Mouse (Mus musculus) adrenal gland, postnatal 10 days (tissue): Measurements from ENCODE around the gene Rsbn1l. TPM values are rescaled to one million over a fixed set of nuclear protein-coding genes. Genes with fewer than 3 reads are reported as not detected.
A peak's percentile ranks its signal among the peaks of the same experiment; 100 is the strongest.

Source experiments
- DNase-seq: peaks from one replicate; pipeline ENCODE4 v3.0.0; 2021; ENCODE audit warnings: mixed read lengths
- long read RNA-seq, 2 experiments: library from polyadenylated mRNA; stranded (forward); transcript quantifications; one replicate each; pipeline ENCODE4 v2.0.0; 2021
- total RNA-seq, 2 experiments: library from RNA; stranded (reverse); gene quantifications; 2 replicates each; pipeline ENCODE4 v1.2.3; 2021

Rsbn1l gene
- total RNA-seq, result 10 to 100 TPM; 11.2 to 15.7 TPM
- long read RNA-seq, experiment 1, partial matches to known transcripts, result 12 of 16 reads
- long read RNA-seq, experiment 1, other reads (novel, unspliced or antisense), result 4 of 16 reads
- long read RNA-seq, experiment 2, full-length matches to known transcripts, result 2 of 6 reads
- long read RNA-seq, experiment 2, partial matches to known transcripts, result 1 of 6 reads
- long read RNA-seq, experiment 2, other reads (novel, unspliced or antisense), result 3 of 6 reads

GRCm38 (mm10) chr5:20956298-20956697, at the start of gene Rsbn1l:
TSS of gene Rsbn1l (minus strand) at chr5:20956398.
- no peak for DNase-seq

GRCm38 (mm10) chr5:21002723-21003122, 46.5 kb upstream of the Rsbn1l start:
- no peak for DNase-seq

- DNase-seq, result no peak
Observed at GRCm38 (mm10) chr5:21001622-21002315, 45.6 kb upstream of the Rsbn1l start.

- DNase-seq, result no peak
Observed at GRCm38 (mm10) chr5:20998427-20998826, 42.2 kb upstream of the Rsbn1l start.

DNA sequence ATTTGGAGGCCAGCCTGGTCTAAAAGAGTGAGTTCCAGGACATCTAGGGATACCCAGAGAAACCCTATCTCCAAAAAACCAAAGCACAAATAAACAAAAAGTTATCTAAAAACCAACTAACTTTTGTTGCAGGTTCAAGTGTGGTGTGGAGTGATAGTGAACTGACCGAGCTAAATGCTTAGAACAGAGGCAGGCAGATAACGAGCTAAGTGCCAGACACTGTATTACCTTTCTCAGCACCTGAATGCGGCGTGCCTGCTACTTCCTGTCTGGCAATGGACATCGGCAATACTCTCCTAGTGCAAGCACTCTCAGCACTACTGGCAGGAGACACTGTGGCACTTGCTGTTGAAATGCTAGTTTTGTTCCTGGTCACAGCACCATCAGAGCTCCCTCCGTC, 41.4 kb upstream of the Rsbn1l start:
- no peak for DNase-seq

DNA sequence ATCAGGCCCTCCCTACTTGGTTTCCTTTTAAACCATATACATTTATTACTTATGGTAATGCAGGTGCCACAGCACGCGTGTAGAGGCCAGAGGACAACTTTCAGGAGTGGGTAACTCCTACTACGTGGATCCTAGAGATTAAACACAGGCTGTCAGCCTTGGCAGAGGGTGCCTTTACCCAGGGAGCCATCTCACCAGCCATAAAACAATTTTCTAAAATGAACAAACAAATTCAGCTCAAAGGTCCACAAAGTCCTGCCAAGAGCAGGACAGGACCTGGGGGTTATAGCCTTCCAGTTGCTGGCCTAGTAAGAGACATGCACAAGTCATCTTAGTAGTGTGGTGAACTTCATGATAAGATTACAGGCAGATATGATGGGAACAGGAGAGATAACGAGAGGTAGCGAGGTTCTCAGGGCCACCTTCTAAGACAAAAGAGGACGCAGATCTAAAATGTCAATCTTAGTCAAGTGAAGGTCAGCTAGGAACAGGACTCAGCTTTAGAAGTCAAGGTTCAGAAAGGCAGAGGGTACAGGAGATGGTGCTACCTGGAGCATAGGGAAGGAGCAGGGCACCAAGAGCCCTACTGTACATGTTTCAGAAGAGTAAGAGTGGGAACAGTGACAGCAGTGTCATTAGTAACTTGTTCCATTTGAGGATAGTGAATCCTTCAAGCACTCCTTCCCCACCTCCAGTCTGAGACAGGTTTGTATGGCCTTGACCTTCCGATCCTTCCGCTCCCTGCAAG, 34.0 kb upstream of the Rsbn1l start:
- DNase-seq, result no peak

DNA sequence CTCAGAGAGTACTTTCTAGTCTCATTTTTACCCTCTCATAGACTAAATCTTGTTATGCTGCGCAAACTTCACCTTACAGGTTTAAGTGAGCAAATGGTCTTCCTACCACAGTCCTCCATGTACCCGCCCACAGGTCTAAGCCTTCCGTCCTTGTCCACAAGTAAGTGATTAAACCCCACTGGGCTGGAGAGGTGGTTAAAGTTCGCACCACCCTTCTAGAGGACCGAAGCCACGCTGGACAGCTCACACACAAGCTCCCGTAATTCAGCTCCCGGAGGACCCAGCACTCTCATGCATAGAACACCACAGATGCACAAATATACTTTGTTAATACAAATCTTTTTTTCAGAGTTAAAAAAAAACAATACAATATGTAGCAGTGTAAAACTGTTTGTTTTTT, 30.1 kb upstream of the Rsbn1l start:
- no peak for DNase-seq

DNA sequence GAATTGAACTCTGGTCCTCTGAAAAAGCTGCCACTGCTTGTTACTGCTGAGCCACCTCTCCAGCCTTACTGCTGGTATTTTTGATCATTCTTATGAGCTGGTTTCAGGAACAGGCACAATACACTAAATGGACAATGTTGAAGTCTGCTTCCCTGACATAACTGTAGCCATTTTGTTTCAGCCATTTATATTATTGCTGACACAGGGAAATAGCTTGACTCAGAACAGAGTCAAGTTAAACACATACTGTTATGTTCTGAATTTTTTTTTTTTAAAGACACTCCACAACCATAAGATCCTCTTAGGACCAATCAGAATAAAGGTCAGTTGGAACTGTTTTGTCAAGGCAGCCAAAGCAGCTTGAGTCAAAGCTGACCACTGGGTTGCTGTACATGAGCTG, 27.3 kb upstream of the Rsbn1l start:
- DNase-seq, result no peak

DNA sequence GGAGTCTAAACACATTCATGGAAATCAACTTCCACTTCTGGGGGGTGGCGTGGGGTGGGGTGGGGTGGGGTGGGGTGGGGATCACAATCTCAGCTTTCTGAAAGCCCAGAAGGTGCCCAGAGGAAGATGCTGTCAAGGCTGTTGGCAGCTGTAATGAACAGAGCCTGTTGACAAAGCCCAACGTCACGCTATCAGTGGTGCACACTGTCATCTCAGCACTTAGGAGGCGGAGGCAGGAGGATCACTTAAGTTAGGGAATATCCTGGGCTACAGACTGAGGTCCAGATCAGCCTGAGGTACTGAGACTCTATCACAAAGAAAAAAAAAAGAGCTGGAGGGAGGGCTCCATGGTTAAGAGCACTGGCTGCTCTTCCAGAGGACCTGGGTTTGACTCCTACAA, 18.5 kb upstream of the Rsbn1l start:
- DNase-seq, result no peak

GRCm38 (mm10) chr5:20973999-20974398, 17.8 kb upstream of the Rsbn1l start:
- no peak for DNase-seq

DNA sequence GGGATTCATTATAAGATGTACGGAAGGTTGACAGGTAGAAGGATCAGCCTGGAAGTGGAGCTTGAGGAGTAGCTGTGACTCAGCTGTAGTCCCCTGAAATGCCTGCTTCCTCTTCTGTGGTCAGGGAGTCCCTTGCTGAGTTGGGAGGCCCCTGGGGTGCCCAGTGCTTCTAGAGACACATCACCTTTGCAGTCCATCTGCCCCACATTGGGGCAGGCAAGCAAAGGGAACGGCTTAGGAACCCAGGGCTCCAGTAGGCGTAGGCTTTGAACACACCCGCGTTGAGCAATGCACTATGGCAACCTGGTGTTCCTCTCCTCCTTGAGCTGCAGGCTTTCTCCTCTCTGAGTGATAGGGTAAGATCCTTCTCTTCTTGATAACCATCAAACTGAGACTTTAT, 16.9 kb upstream of the Rsbn1l start:
- no peak for DNase-seq

GRCm38 (mm10) chr5:20968963-20969362, 12.8 kb upstream of the Rsbn1l start:
- DNase-seq, result peak; percentile 62

DNA sequence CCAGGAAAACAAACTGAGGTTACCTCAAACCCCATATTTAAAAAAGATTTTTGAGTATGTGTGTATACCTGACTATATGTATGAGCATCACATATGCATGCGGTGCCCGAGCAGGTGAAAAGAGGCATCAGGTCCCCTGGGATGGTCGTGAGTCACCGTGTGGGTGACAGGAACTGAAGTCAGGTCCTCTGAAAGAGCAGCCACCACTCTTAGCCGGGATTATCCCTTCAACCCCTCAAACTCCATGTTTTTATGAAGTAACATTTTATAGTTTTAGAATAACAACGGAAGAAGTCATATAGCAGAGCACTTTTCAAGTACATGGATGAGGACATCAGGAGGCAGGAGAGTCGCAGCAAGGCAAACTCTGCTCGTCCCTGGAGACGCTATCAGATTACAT, 12.3 kb upstream of the Rsbn1l start:
- DNase-seq, result no peak

- DNase-seq, result no peak
Observed at GRCm38 (mm10) chr5:20967942-20968341, 11.7 kb upstream of the Rsbn1l start.

DNA sequence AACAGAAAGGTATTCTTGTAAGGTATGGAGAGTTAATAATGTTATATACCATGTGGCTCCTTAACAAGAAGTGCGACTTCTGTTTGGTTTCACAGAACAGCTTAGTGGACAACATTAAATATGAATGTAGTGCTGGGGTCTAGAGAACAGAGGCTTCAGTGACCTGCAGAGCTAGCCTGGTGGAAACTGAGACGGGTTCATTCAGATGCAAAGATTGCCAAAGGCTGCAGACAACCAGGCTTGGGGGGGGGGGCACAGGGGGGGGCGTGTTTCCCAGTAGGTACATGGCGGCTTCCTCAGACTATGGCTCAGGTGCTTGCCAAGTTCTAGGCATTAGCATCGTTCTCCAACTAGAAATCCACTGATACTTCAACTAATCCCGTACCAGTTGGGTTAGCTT, 8.2 kb upstream of the Rsbn1l start:
- no peak for DNase-seq

DNA sequence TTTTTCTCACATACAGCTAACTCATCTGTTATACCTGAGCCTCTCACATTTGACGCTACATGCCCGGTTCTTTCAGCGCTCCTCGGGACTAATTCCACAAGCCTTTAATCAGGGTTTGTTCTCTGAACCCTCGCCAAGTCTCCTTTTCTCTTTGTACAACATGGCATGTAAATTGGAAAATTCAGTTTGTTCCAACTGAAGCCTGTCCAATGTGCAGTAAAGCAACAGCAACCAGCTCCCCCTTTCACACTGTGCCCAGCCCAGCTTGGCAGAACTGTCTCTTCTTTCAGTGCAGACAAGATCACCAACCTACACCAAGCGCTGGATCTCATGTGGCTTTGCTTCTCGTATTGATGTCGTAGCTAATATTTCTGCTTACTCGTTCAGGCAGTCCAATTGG, 7.1 kb upstream of the Rsbn1l start:
- no peak for DNase-seq

- DNase-seq, result no peak
Observed at GRCm38 (mm10) chr5:20960927-20961326, 4.7 kb upstream of the Rsbn1l start.

GRCm38 (mm10) chr5:20955114-20955835, 923 bp downstream of the Rsbn1l start:
- DNase-seq, result no peak

DNA sequence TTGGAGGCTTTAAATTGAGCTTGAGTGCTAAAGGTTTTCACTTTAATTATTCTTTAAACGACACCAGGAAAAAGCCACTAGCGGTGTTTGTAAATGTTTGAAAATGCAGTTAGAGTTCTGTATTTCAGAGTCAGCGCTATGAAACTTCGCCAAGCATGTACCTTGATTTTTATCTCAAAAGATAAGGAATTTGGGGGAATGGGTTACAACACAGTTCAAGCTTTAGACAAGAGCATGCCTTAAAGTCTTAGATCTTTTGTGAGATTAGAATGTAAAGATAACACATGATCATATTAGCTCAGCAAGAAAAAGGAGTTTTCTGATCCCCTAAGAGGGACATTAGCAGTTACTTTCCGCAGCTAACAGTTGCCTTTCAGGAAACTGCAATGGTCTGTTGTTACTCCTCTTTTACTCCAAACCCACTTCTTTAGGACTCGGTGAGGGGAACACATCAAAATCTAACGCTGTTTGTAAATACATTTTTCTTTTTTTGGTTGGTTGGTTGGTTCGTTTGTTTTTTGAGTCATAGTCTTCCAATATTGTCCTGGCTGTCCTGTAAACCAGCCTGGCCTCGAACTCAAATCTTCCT, 3.8 kb downstream of the Rsbn1l start:
- no peak for DNase-seq

- peak; percentile 97 for DNase-seq
Observed at GRCm38 (mm10) chr5:20951666-20952281, 4.4 kb downstream of the Rsbn1l start.

GRCm38 (mm10) chr5:20950855-20951650, 5.1 kb downstream of the Rsbn1l start:
- peak; percentile 73 for DNase-seq
